Mouse (Mus musculus) forebrain, embryonic 11.5 days (tissue): Measurements from ENCODE around the gene Ccng2. TPM values are rescaled to one million over a fixed set of nuclear protein-coding genes. Genes with fewer than 3 reads are reported as not detected.

Source experiments
- ATAC-seq: fragments of 200-750 bp; cut with Nextera tagmentation; replicated peaks from 2 replicates; pipeline ENCODE4 v1.8.0; 2017; ENCODE audit warnings: moderate TSS enrichment; ENCODE audit not compliant: low FRiP score
- DNase-seq: peaks from one replicate; pipeline ENCODE4 v3.0.0-alpha.2; 2017; ENCODE audit warnings: low spot score
- H3K27ac ChIP-seq: fragments of 300-500 bp; sonication (generic); 2 replicates; pipeline ENCODE4 v1.5.1; 2014; ENCODE audit warnings: low read depth, low read length
- H3K27me3 ChIP-seq: fragments of 300-500 bp; sonication (generic); 2 replicates; pipeline ENCODE4 v1.6.1; 2014; ENCODE audit warnings: mild to moderate bottlenecking, low read length, mixed read lengths; ENCODE audit not compliant: control insufficient read depth, insufficient read depth
- H3K36me3 ChIP-seq: fragments of 300-500 bp; sonication (generic); 2 replicates; pipeline ENCODE4 v1.6.1; 2014; ENCODE audit warnings: mild to moderate bottlenecking, low read length, moderate library complexity, mixed read lengths; ENCODE audit not compliant: control insufficient read depth, insufficient read depth
- H3K4me1 ChIP-seq: fragments of 300-500 bp; sonication (generic); replicated peaks from 2 replicates; pipeline ENCODE4 v1.6.1; 2014; ENCODE audit warnings: low read length, mixed read lengths; ENCODE audit not compliant: control insufficient read depth, insufficient read depth
- H3K4me2 ChIP-seq: fragments of 300-500 bp; sonication (generic); 2 replicates; pipeline ENCODE4 v1.6.1; 2014; ENCODE audit warnings: low read depth, mild to moderate bottlenecking, low read length, moderate library complexity, mixed read lengths; ENCODE audit not compliant: severe bottlenecking
- H3K4me3 ChIP-seq: fragments of 300-500 bp; sonication (generic); 2 replicates; pipeline ENCODE4 v1.5.1; 2014; ENCODE audit warnings: low read depth, low read length
- H3K9ac ChIP-seq: fragments of 300-500 bp; sonication (generic); 2 replicates; pipeline ENCODE4 v1.6.1; 2014; ENCODE audit warnings: low read length
- H3K9me3 ChIP-seq: fragments of 300-500 bp; sonication (generic); 2 replicates; pipeline ENCODE4 v1.6.1; 2016; ENCODE audit warnings: low read length, mixed read lengths; ENCODE audit not compliant: control insufficient read depth
- WGBS: fragments of 180-500 bp; shearing (Covaris S2); extraction: QIAGEN DNeasy Blood & Tissue Kit; methylation state at CpG from one replicate; pipeline ENCODE4 v1.1.7; 2014; 5-methylcytosine and 5-hydroxymethylcytosine counted together
- polyA plus RNA-seq: library from polyadenylated mRNA; unstranded; fragments of >200 nt; fragmentation: Nextera tagmentation; extraction: Ambion mirVana; gene quantifications from 2 replicates; pipeline ENCODE4 v1.2.1, GENCODE M21; 2014

The Ccng2 gene
- polyA plus RNA-seq, 1 experiment from 2014 or later, result 80.7 TPM

- H3K4me2 ChIP-seq, result no peak overlapping the region
- no peaks in the 10 kb centered on the region for H3K9me3 ChIP-seq
- H3K4me1 ChIP-seq, result no peaks in the 10 kb centered on the region
- H3K9ac ChIP-seq, result no peak overlapping the region
- no peak for ATAC-seq
- DNase-seq, result no peak
- H3K36me3 ChIP-seq, result no peaks in the 10 kb centered on the region
- H3K27me3 ChIP-seq, result no peaks in the 10 kb centered on the region
- H3K4me3 ChIP-seq, result no peak overlapping the region
- no peak overlapping the region for H3K27ac ChIP-seq
Observed at GRCm38 (mm10) chr5:93256820-93257405, 10.1 kb upstream of the Ccng2 start.

DNA sequence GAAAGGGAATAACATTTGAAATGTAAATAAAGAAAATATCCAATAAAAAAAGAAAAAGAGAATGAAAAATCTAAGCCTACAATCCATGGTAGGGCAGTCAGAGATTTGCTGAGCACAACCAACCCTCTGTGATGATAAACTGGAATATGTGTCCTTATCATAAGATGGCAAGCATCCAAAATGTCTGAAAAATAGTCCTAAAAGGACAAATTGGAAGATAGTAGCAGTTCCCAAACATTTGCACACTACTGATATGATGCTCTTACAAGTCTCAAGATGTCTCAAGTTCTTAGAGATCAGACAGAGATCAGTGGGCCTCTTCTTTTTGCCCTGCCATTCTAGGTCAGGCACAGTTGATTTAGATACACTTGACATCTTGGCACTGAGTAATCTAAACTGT lies 7.7 kb upstream of the Ccng2 start:
- Histone ChIP-seq H3K9ac (no peak overlapping the region), H3K4me1 (no peaks in the 10 kb centered on the region), H3K4me3 (no peak overlapping the region), H3K4me2 (no peak overlapping the region), H3K36me3 (no peaks in the 10 kb centered on the region), H3K9me3 (no peaks in the 10 kb centered on the region), H3K27ac (no peak overlapping the region), H3K27me3 (no peaks in the 10 kb centered on the region)
- ATAC-seq, result no peak
- no peak for DNase-seq

- WGBS, result 67% methylated on average over 3 of the region's 3 CpGs
- no peaks in the 10 kb centered on the region for H3K4me1 ChIP-seq
- ATAC-seq, result no peak
Observed at GRCm38 (mm10) chr5:93260983-93261382, 6.1 kb upstream of the Ccng2 start.

GRCm38 (mm10) chr5:93262751-93263150 lies 4.3 kb upstream of the Ccng2 start:
- DNase-seq, result no peak
- 0 out of 2 replicates have a peak, but pooled peaks cover 2% of the 10 kb centered on the region for H3K4me1 ChIP-seq
- no peak for ATAC-seq
- H3K4me2 ChIP-seq, result no peak overlapping the region
- H3K4me3 ChIP-seq, result no peak overlapping the region
- H3K36me3 ChIP-seq, result no peaks in the 10 kb centered on the region
- H3K9me3 ChIP-seq, result no peaks in the 10 kb centered on the region
- H3K27ac ChIP-seq, result no peak overlapping the region
- WGBS, result 90% methylated on average over 2 of the region's 2 CpGs
- no peaks in the 10 kb centered on the region for H3K27me3 ChIP-seq
- no peak overlapping the region for H3K9ac ChIP-seq

More at GRCm38 (mm10) chr5:93260983-93261382, 6.1 kb upstream of the Ccng2 start:
- Histone ChIP-seq H3K27me3 (no peaks in the 10 kb centered on the region), H3K36me3 (no peaks in the 10 kb centered on the region), H3K4me2 (no peak overlapping the region), H3K27ac (no peak overlapping the region), H3K9me3 (no peaks in the 10 kb centered on the region), H3K9ac (no peak overlapping the region), H3K4me3 (no peak overlapping the region)
- DNase-seq, result no peak

DNA sequence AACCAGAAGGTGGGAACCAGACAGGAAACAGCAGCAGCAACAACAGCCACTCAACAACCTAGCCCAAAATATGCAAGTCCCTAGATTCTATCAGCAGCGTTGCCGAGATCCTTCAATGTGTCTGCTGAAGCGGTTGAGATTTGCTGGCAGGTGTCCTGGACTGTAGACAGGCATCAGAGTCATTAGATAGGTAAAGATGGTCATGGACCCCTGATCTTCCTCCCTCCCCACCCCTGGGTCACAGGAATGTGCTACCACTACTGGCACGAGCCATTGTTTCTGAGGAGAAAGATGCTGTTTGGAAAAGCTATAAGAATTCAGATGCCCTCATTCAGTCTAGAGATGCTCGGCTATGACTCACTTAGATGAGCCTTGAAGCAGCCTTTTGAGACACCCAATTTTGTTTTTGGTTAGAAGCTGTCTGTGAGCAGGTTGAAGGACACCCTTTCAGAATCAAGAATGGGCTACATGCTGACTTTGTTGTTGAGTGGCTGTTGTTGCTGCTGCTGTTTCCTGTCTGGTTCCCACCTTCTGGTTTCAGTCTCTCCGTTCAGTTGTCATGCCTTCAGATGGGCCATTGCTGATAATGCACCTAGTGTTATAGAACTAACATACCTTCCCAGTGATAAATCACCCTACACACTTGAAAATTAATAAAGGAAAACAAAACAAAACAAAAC lies 3.5 kb upstream of the Ccng2 start:
- Histone ChIP-seq H3K4me1 (0 out of 2 replicates have a peak, but pooled peaks cover 2% of the 10 kb centered on the region), H3K9me3 (no peaks in the 10 kb centered on the region), H3K27me3 (no peaks in the 10 kb centered on the region), H3K4me2 (no peak overlapping the region), H3K9ac (no peak overlapping the region), H3K36me3 (no peaks in the 10 kb centered on the region), H3K27ac (no peak overlapping the region), H3K4me3 (no peak overlapping the region)
- ATAC-seq (no peak), DNase-seq (no peak)
- 87% methylated on average over 6 of the region's 6 CpGs for WGBS

GRCm38 (mm10) chr5:93264136-93264700 lies 2.8 kb upstream of the Ccng2 start:
- Histone ChIP-seq H3K9me3 (no peaks in the 10 kb centered on the region), H3K36me3 (no peaks in the 10 kb centered on the region), H3K9ac (no peak overlapping the region), H3K27me3 (no peaks in the 10 kb centered on the region), H3K27ac (no peak overlapping the region), H3K4me3 (no peak overlapping the region), H3K4me1 (0 out of 2 replicates have a peak, but pooled peaks cover 2% of the 10 kb centered on the region), H3K4me2 (no peak overlapping the region)
- WGBS, result 76% methylated on average over 1 of the region's 1 CpGs
- DNase-seq (no peak), ATAC-seq (no peak)

DNA sequence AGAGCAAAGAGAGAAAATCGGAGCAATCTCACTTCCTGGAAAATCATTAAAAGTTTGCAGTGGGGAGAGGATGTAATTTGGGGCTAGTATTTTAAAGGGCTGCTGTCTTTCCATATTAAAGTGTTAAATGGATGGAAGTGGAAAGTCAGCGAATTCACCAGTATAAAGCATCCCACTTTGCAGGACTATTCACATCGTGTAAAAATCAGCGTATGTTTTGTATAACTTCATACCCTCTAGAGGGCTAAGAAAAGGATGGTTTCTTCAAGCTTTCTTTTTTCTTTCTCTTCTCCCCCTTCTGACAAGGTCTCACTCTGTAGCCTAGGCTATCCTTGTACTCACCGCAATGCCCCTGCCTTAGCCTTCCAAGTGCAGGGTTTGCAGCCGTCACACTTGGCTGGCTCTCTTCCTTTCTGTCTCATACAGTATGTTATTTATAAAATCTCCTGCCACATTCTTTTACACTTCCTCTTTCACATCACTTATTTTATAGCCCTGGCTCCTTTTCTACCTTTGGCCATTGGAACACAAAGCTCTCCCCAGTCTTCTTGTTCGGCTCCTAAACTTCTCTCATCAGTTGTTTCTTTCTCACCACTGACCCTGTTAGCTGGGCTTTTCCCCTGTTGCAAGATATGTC lies 1.8 kb upstream of the Ccng2 start:
- 0 out of 2 replicates have a peak, but pooled peaks cover 2% of the 10 kb centered on the region for H3K4me1 ChIP-seq
- no peaks in the 10 kb centered on the region for H3K36me3 ChIP-seq
- DNase-seq, result no peak
- no peaks in the 10 kb centered on the region for H3K27me3 ChIP-seq
- H3K9me3 ChIP-seq, result no peaks in the 10 kb centered on the region
- no peak overlapping the region for H3K9ac ChIP-seq
- no peak overlapping the region for H3K27ac ChIP-seq
- no peak overlapping the region for H3K4me3 ChIP-seq
- WGBS, result 87% methylated on average over 7 of the region's 7 CpGs
- no peak overlapping the region for H3K4me2 ChIP-seq
- ATAC-seq, result no peak

DNA sequence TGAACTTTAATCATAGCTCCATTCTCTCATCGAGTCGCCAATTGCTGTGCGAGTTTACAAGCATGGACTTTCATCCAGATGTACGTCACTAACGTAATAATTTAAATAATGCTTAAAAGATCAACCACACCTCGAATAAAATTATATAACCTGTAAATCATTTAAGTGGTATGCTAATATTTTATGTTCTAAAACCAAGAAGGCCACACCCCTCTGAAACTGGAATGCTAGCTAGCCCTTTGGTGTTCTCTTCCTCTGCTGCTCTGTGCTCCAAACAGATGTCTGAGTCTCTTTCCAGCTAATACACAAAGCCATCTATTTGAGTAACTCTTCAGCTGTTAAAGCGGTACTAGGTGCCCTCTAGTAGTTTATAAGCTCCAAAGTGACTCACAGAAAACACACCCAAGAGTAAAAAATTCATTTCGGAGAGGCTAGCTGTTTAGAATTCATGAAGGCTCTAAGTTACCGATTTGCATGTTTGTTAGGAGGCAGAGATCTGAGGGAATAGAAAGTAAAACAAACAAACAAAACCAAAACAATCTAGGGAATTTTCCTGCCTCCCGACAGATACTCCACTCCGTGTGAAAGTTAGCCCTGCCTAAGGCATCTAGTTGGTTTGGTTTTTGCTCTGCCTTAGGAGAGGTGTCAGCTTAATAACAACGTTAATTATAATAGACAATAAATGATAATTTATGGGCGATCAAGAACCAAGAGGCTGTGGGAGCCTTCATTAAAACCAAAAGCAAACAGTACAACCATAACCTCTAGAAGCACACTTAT lies 1.1 kb upstream of the Ccng2 start:
- Histone ChIP-seq H3K4me3 (no peak overlapping the region), H3K36me3 (peaks cover 4% of the 10 kb centered on the region), H3K9ac (peak overlapping the region; percentile 61; the same call in 1 of the 2 replicates), H3K4me1 (0 out of 2 replicates have a peak, but pooled peaks cover 2% of the 10 kb centered on the region), H3K27ac (peak overlapping the region; percentile 78; the same call in 1 of the 2 replicates), H3K9me3 (no peaks in the 10 kb centered on the region), H3K27me3 (no peaks in the 10 kb centered on the region), H3K4me2 (peak overlapping the region; percentile 56; the same call in 1 of the 2 replicates)
- no peak for DNase-seq
- WGBS, result 79% methylated on average over 13 of the region's 13 CpGs
- no peak for ATAC-seq
